Mouse (Mus musculus) urinary bladder, postnatal 36 days (tissue): Measurements from ENCODE around the gene Bco2.

ENCODE experiments used
- DNase-seq, 2 experiments: peaks; one replicate each; pipeline ENCODE4 v3.0.0; 2022; ENCODE audit warnings: low spot score in 2 of 2, mixed read lengths in 1 of 2

Gene Bco2

GRCm38 (mm10) chr9:50555094-50555446, at the start of gene Bco2:
TSS of gene Bco2 (minus strand) at chr9:50555181.
- no peak for DNase-seq

- DNase-seq, result no peak
These were observed 49.4 kb upstream of the Bco2 start for GRCm38 (mm10) chr9:50604338-50604737.

- no peak for DNase-seq
These were observed 49.0 kb upstream of the Bco2 start for GRCm38 (mm10) chr9:50603998-50604324.

GRCm38 (mm10) chr9:50603189-50603997, 48.4 kb upstream of the Bco2 start, which contains the start of the genes Sdhd and Timm8b:
TSS of gene Sdhd (minus strand) at chr9:50603812.
TSS of gene Timm8b (plus strand) at chr9:50603910.
- DNase-seq, result peak; percentile 93

GRCm38 (mm10) chr9:50602055-50602845, 47.3 kb upstream of the Bco2 start:
- no peak for DNase-seq

GRCm38 (mm10) chr9:50601536-50601935, 46.6 kb upstream of the Bco2 start:
- DNase-seq, result no peak

GRCm38 (mm10) chr9:50596973-50597372, 42.0 kb upstream of the Bco2 start:
- no peak for DNase-seq

GRCm38 (mm10) chr9:50594794-50595417, 39.9 kb upstream of the Bco2 start:
- no peak for DNase-seq

GRCm38 (mm10) chr9:50593544-50593943, 38.6 kb upstream of the Bco2 start:
- no peak for DNase-seq

GRCm38 (mm10) chr9:50592955-50593354, 38.0 kb upstream of the Bco2 start:
- no peak for DNase-seq

GRCm38 (mm10) chr9:50590856-50591518, 36.0 kb upstream of the Bco2 start:
- DNase-seq, result peak in 1 of 2 experiments; percentile 34

GRCm38 (mm10) chr9:50586955-50587354, 32.0 kb upstream of the Bco2 start:
- DNase-seq, result no peak

GRCm38 (mm10) chr9:50585145-50585818, 30.3 kb upstream of the Bco2 start:
- no peak for DNase-seq

GRCm38 (mm10) chr9:50580370-50580769, 25.4 kb upstream of the Bco2 start:
- no peak for DNase-seq

- peak in 1 of 2 experiments; percentile 40 for DNase-seq
These were observed 14.9 kb upstream of the Bco2 start for GRCm38 (mm10) chr9:50569599-50570525.

GRCm38 (mm10) chr9:50567881-50568280, 12.9 kb upstream of the Bco2 start:
- no peak for DNase-seq

GRCm38 (mm10) chr9:50567372-50567771, 12.4 kb upstream of the Bco2 start:
- no peak for DNase-seq

GRCm38 (mm10) chr9:50565940-50566339, 11.0 kb upstream of the Bco2 start:
- no peak for DNase-seq

GRCm38 (mm10) chr9:50565173-50565572, 10.2 kb upstream of the Bco2 start:
- DNase-seq, result peak; percentile 13 to 31

- DNase-seq, result no peak
These were observed 7.0 kb upstream of the Bco2 start for GRCm38 (mm10) chr9:50561918-50562360.
